Mouse (Mus musculus) thymus, adult 2 months (tissue): Measurements from ENCODE around the gene Hsf4.

Source experiments
- CTCF ChIP-seq: fragments of 200-500 bp; IDR thresholded peaks from 2 replicates; pipeline ENCODE4 v1.5.1; 2012; ENCODE audit warnings: mild to moderate bottlenecking, control low read depth, low read length, moderate library complexity, borderline replicate concordance; ENCODE audit not compliant: control insufficient read depth, poor library complexity, insufficient read depth; ENCODE audit errors: extremely low read depth
- POLR2A ChIP-seq: fragments of 200-500 bp; IDR thresholded peaks from 2 replicates; pipeline ENCODE4 v1.6.1; 2012; ENCODE audit warnings: mild to moderate bottlenecking, low read length, control low read depth, moderate library complexity; ENCODE audit not compliant: control insufficient read depth, poor library complexity, insufficient read depth; ENCODE audit errors: extremely low read depth

GRCm38 (mm10) chr8:105251954-105252353 lies 17.6 kb upstream of the Hsf4 start:
- no peak for TF ChIP-seq CTCF
- no peak for TF ChIP-seq POLR2A
